Mouse (Mus musculus): ENCODE measurements at regions not wholly inside any gene's neighbourhood (a gene's known extent, or its start where the extent isn't known, plus 50 kb on each side); places are given as distances from the start of the nearest gene placed in this dataset.

DNA sequence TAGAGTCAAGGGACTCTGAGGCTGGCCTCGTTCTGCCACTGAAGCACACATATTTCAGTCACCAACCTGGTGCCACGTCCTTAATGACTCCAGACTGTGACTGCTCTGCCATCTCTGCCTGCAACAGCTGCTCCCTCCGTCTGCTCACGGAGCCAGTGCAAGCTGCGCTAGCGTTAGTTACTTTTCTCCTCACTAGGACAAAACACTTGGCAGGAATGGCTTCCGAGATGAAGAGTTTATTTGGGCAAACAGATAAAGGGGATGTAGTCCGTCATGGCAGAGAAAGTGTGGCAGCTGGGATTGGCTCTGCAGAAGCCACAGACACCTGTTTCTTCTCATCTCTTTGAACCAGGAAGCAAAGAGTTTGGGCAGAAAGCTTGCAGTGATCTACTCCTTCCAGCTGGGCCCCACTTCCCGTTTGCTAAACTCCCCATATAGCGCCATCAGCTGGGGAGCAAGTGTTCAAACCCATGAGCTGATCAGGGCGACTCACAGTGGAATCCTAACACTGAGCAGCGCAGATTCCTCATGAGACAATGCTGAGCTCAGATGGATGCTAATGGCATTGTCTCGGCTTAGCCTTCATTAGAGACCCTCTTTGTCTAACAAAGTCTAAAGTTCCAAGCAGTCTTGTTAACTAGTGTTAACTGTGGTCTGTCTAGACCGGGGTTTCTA is 83.8 kb upstream of the Card11 start:
- H3K4me3 ChIP-seq (replicated peaks; ENCODE audit: low read length) = no peak overlapping the region
- no peak overlapping the region for H3K4me2 ChIP-seq (replicated peaks)
- H3K27me3 ChIP-seq (ENCODE audit: control insufficient read depth, insufficient read depth, low read length) = no peaks in the 10 kb centered on the region
- WGBS = 72% methylated on average over 14 of the region's 14 CpGs
- H3K9me3 ChIP-seq (ENCODE audit: control insufficient read depth, low read length) = no peaks in the 10 kb centered on the region
- H3K27ac ChIP-seq = no peak overlapping the region
- DNase-seq (ENCODE audit: low spot score) = no peak
- H3K36me3 ChIP-seq (replicated peaks; ENCODE audit: control insufficient read depth, insufficient read depth) = no peaks in the 10 kb centered on the region
- no peak for ATAC-seq (ENCODE audit: low FRiP score)
- H3K4me1 ChIP-seq (replicated peaks; ENCODE audit: control insufficient read depth, insufficient read depth, low read length) = 0 out of 2 replicates have a peak, but pooled peaks cover 8% of the 10 kb centered on the region
- H3K9ac ChIP-seq = no peak overlapping the region

DNA sequence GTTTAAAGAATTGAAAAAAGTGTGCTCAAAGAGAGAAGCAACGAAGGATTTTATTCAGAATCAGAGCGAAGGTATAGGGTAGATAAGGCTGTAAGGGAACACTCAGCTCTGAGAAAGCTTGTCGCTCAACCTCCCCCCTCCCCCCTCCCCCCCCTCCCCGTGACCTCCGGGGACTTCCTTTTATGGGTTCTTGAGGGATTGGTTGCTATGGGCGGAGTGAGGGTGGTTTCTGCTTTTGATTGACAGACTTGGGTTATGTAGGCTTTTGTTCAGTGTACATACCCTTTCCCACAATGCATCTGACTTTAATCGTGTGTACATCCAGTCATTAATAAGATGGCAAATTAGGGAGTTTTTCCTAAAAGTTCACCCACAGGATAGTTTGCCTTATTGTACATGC is 84.4 kb upstream of the Card11 start:
- 36% methylated on average over 7 of the region's 7 CpGs for WGBS
- H3K9ac ChIP-seq = no peak overlapping the region
- 0 out of 2 replicates have a peak, but pooled peaks cover 8% of the 10 kb centered on the region for H3K4me1 ChIP-seq (replicated peaks; ENCODE audit: control insufficient read depth, insufficient read depth, low read length)
- H3K27me3 ChIP-seq (ENCODE audit: control insufficient read depth, insufficient read depth, low read length) = no peaks in the 10 kb centered on the region
- H3K4me2 ChIP-seq (replicated peaks) = no peak overlapping the region
- ATAC-seq (ENCODE audit: low FRiP score) (no peak), DNase-seq (ENCODE audit: low spot score) (no peak)
- H3K36me3 ChIP-seq (replicated peaks; ENCODE audit: control insufficient read depth, insufficient read depth) = no peaks in the 10 kb centered on the region
- H3K27ac ChIP-seq = no peak overlapping the region
- H3K9me3 ChIP-seq (ENCODE audit: control insufficient read depth, low read length) = no peaks in the 10 kb centered on the region
- H3K4me3 ChIP-seq (replicated peaks; ENCODE audit: low read length) = no peak overlapping the region

- H3K4me2 ChIP-seq (replicated peaks) = no peak overlapping the region
- no peak for ATAC-seq (ENCODE audit: low FRiP score)
- no peak overlapping the region for H3K27ac ChIP-seq
- no peaks in the 10 kb centered on the region for H3K9me3 ChIP-seq (ENCODE audit: control insufficient read depth, low read length)
- no peak for DNase-seq (ENCODE audit: low spot score)
- WGBS = 29% methylated on average over 14 of the region's 14 CpGs
- no peaks in the 10 kb centered on the region; the same call in 1 of the 2 replicates for H3K4me1 ChIP-seq (replicated peaks; ENCODE audit: control insufficient read depth, insufficient read depth, low read length)
- H3K4me3 ChIP-seq (replicated peaks; ENCODE audit: low read length) = no peak overlapping the region
- H3K9ac ChIP-seq = no peak overlapping the region
- no peaks in the 10 kb centered on the region for H3K27me3 ChIP-seq (ENCODE audit: control insufficient read depth, insufficient read depth, low read length)
- no peaks in the 10 kb centered on the region for H3K36me3 ChIP-seq (replicated peaks; ENCODE audit: control insufficient read depth, insufficient read depth)
These were observed 91.3 kb upstream of the Card11 start for GRCm38 (mm10) chr5:141091676-141092075.

DNA sequence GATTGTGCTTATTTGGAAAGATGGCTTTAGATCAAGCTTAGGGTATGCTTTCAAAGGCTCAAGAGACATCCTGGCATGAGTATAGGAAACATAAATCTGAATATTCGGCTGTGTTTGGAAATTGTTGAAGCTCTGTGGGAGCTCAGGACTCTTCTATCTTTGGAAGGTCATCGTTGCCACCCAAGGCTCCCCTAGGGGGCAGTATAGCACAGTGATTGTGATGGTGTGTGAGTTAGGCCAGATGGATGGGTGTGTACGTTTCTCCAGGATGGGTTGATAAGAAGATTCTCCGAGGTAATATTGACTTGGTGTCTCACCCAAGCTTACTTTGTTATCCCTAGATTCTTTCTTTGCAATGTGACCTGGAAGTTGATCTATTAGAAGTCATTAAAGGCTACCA is 93.3 kb upstream of the Card11 start:
- no peak for DNase-seq (ENCODE audit: low spot score)
- no peak overlapping the region for H3K9ac ChIP-seq
- H3K36me3 ChIP-seq (replicated peaks; ENCODE audit: control insufficient read depth, insufficient read depth) = no peaks in the 10 kb centered on the region
- no peak for ATAC-seq (ENCODE audit: low FRiP score)
- 70% methylated on average over 4 of the region's 4 CpGs for WGBS
- no peak overlapping the region for H3K4me2 ChIP-seq (replicated peaks)
- H3K27me3 ChIP-seq (ENCODE audit: control insufficient read depth, insufficient read depth, low read length) = no peaks in the 10 kb centered on the region
- H3K4me3 ChIP-seq (replicated peaks; ENCODE audit: low read length) = no peak overlapping the region
- no peak overlapping the region for H3K27ac ChIP-seq
- H3K9me3 ChIP-seq (ENCODE audit: control insufficient read depth, low read length) = no peaks in the 10 kb centered on the region
- H3K4me1 ChIP-seq (replicated peaks; ENCODE audit: control insufficient read depth, insufficient read depth, low read length) = no peaks in the 10 kb centered on the region; the same call in 1 of the 2 replicates

DNA sequence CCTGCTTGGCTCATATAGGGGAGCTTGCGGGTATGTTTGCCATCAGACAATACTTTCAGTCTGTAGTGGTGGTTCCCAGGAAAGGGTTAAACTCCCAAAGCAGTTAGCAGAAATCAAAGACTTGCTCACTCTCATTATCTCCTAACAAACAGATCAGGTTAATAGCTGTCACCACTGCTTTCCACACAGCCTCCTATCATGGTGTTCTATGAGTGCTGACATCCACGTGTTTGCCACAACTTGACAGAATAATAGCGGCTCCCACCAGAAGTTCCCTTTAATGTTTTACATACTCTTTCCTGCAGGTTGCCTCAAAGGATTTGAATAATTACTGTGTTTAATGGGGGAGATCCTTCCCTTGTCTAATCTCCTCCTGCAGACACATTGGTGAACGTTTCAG is 97.5 kb upstream of the Card11 start:
- no peak overlapping the region for H3K27ac ChIP-seq
- H3K4me1 ChIP-seq (replicated peaks; ENCODE audit: control insufficient read depth, insufficient read depth, low read length) = no peaks in the 10 kb centered on the region
- 68% methylated on average over 4 of the region's 4 CpGs for WGBS
- no peaks in the 10 kb centered on the region for H3K27me3 ChIP-seq (ENCODE audit: control insufficient read depth, insufficient read depth, low read length)
- no peak overlapping the region for H3K4me3 ChIP-seq (replicated peaks; ENCODE audit: low read length)
- H3K9me3 ChIP-seq (ENCODE audit: control insufficient read depth, low read length) = no peaks in the 10 kb centered on the region
- DNase-seq (ENCODE audit: low spot score) (no peak), ATAC-seq (ENCODE audit: low FRiP score) (no peak)
- H3K4me2 ChIP-seq (replicated peaks) = no peak overlapping the region
- H3K36me3 ChIP-seq (replicated peaks; ENCODE audit: control insufficient read depth, insufficient read depth) = no peaks in the 10 kb centered on the region
- H3K9ac ChIP-seq = no peak overlapping the region

DNA sequence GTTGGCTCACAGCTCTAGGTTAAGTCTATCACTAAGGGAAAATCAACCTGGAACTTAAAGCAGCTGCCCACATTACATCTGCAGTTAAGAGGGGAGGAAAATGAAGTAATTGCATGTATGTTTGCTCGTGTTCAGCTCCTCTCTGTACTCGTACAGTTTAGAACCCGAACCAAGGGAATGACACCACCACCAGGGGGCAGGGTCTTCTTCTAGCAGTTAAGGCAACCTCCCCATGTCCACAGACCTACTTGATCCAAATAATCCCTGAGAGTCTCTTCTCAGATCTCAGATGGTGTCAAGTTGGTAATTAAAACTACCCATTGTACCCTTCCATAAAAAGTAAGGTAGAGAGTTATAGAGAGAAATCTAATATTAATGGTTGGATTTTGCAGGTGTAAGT is 111.3 kb upstream of the Card11 start:
- Histone ChIP-seq H3K4me1 (replicated peaks; ENCODE audit: control insufficient read depth, insufficient read depth, low read length) (no peaks in the 10 kb centered on the region), H3K36me3 (replicated peaks; ENCODE audit: control insufficient read depth, insufficient read depth) (no peaks in the 10 kb centered on the region), H3K4me2 (replicated peaks) (no peak overlapping the region), H3K4me3 (replicated peaks; ENCODE audit: low read length) (no peak overlapping the region), H3K9me3 (ENCODE audit: control insufficient read depth, low read length) (no peaks in the 10 kb centered on the region), H3K27me3 (ENCODE audit: control insufficient read depth, insufficient read depth, low read length) (no peaks in the 10 kb centered on the region), H3K9ac (no peak overlapping the region), H3K27ac (no peak overlapping the region)
- no peak for ATAC-seq (ENCODE audit: low FRiP score)
- 88% methylated on average over 3 of the region's 3 CpGs for WGBS
- DNase-seq (ENCODE audit: low spot score) = no peak

- no peak for ATAC-seq (ENCODE audit: low FRiP score)
- H3K4me2 ChIP-seq (replicated peaks) = no peak overlapping the region
- no peaks in the 10 kb centered on the region for H3K27me3 ChIP-seq (ENCODE audit: control insufficient read depth, insufficient read depth, low read length)
- H3K4me3 ChIP-seq (replicated peaks; ENCODE audit: low read length) = no peak overlapping the region
- H3K36me3 ChIP-seq (replicated peaks; ENCODE audit: control insufficient read depth, insufficient read depth) = no peaks in the 10 kb centered on the region
- DNase-seq (ENCODE audit: low spot score) = no peak
- H3K9me3 ChIP-seq (ENCODE audit: control insufficient read depth, low read length) = no peaks in the 10 kb centered on the region
- no peak overlapping the region for H3K27ac ChIP-seq
- no peak overlapping the region for H3K9ac ChIP-seq
- no peaks in the 10 kb centered on the region for H3K4me1 ChIP-seq (replicated peaks; ENCODE audit: control insufficient read depth, insufficient read depth, low read length)
- WGBS = 80% methylated on average over 4 of the region's 4 CpGs
These were observed 115.0 kb upstream of the Card11 start for GRCm38 (mm10) chr5:141115273-141115904.

GRCm38 (mm10) chr5:141115963-141116362 is 115.6 kb upstream of the Card11 start:
- DNase-seq (ENCODE audit: low spot score) = no peak
- Histone ChIP-seq H3K9ac (no peak overlapping the region), H3K9me3 (ENCODE audit: control insufficient read depth, low read length) (no peaks in the 10 kb centered on the region), H3K4me2 (replicated peaks) (no peak overlapping the region), H3K27ac (no peak overlapping the region), H3K36me3 (replicated peaks; ENCODE audit: control insufficient read depth, insufficient read depth) (no peaks in the 10 kb centered on the region), H3K4me3 (replicated peaks; ENCODE audit: low read length) (no peak overlapping the region), H3K27me3 (ENCODE audit: control insufficient read depth, insufficient read depth, low read length) (no peaks in the 10 kb centered on the region), H3K4me1 (replicated peaks; ENCODE audit: control insufficient read depth, insufficient read depth, low read length) (no peaks in the 10 kb centered on the region)
- 74% methylated on average over 8 of the region's 8 CpGs for WGBS
- ATAC-seq (ENCODE audit: low FRiP score) = no peak

DNA sequence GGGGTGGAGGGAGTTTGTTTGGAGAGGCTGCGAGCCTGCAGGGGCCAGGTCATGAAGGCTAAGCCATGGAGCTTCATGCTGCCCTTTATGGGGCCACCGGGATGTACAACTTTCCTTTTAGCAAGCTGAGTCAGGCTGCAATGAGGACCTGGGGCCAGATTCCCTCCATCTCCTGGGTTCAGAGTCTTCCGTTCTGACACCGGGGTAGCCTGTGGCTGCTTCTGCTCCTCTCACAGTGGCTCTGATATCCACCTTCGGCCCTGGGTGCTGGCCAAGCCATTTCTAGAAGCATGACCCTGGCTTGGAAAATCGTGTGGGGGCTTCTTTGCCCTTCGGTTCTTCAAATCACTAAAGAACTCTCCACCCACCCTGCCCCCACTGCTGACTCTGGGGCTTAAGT is 115.4 kb upstream of the Sdk1 start:
- Histone ChIP-seq H3K36me3 (replicated peaks; ENCODE audit: control insufficient read depth, insufficient read depth) (no peaks in the 10 kb centered on the region), H3K9me3 (ENCODE audit: control insufficient read depth, low read length) (no peaks in the 10 kb centered on the region), H3K4me2 (replicated peaks) (no peak overlapping the region), H3K27me3 (ENCODE audit: control insufficient read depth, insufficient read depth, low read length) (no peaks in the 10 kb centered on the region), H3K27ac (no peak overlapping the region), H3K9ac (no peak overlapping the region), H3K4me1 (replicated peaks; ENCODE audit: control insufficient read depth, insufficient read depth, low read length) (no peaks in the 10 kb centered on the region), H3K4me3 (replicated peaks; ENCODE audit: low read length) (no peak overlapping the region)
- WGBS = 85% methylated on average over 7 of the region's 7 CpGs
- ATAC-seq (ENCODE audit: low FRiP score) (no peak), DNase-seq (ENCODE audit: low spot score) (no peak)
